Comparison of ENCODE assay signal across 14 mouse cellular contexts in the genomic region with DNA sequence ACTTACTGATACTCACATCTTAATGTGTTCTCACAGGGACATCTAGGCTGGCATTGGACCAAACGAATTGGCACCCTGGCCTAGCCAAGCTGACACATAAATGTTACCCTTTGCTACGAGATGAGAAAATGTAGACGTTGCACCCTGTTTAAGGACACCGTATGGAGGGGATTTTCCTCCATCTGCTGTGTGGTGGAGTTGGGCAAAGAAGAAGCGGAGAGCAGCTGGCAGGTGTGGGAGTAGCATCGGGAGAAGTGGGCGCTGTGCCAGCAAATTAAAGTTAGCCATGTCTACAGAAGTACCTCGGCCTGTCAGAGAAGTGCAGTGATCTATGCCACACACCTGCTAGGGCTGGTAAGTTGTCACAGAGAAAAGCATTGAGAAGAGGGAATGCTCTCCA. TPM values are rescaled to one million over a fixed set of nuclear protein-coding genes. Genes with fewer than 3 reads are reported as not detected.
A peak's percentile ranks its signal among the peaks of the same experiment; 100 is the strongest.
DNase-seq lines count a peak whose midpoint lies in the region; ATAC-seq and TF ChIP-seq lines count a peak whose summit lies in the region.
"Had no signal": no experiment of that assay in that cellular context is flagged by ENCODE, and none has a peak within 500 bp of the region (broad histone marks: within the 10 kb centered on the region; RNA-seq: fewer than 3 reads in every experiment).

No protein-coding gene starts in this region.

- no peaks in the 10 kb centered on the region for H3K27me3 ChIP-seq in forebrain, postnatal 0 days (ENCODE audit: insufficient read depth, low read length)
- H3K27me3 ChIP-seq in forebrain, embryonic 12.5 days = no peaks in the 10 kb centered on the region
- H3K27me3 ChIP-seq: heart, embryonic 13.5 days; limb, embryonic 13.5 days; lung, embryonic 15.5 days had no signal

- H3K4me1 ChIP-seq in forebrain, postnatal 0 days (ENCODE audit: insufficient read depth) = no peaks in the 10 kb centered on the region
- peaks cover 30% of the 10 kb centered on the region for H3K4me1 ChIP-seq in forebrain, embryonic 12.5 days

- ATAC-seq in forebrain, postnatal 0 days = peak; percentile 32
- ATAC-seq in forebrain, embryonic 12.5 days (ENCODE audit: low FRiP score) = no peak

- H3K27ac ChIP-seq in forebrain, postnatal 0 days (ENCODE audit: low read depth, low read length) = no peak overlapping the region
- no peak overlapping the region for H3K27ac ChIP-seq in forebrain, embryonic 12.5 days
- H3K27ac ChIP-seq: heart, embryonic 13.5 days; hindbrain, embryonic 14.5 days; limb, embryonic 13.5 days; lung, embryonic 15.5 days had no signal

- no peak for TF ChIP-seq CTCF in forebrain, postnatal 0 days (IDR thresholded peaks at IDR 0.05; ENCODE audit: low read depth)

- H3K9ac ChIP-seq in forebrain, postnatal 0 days = no peak overlapping the region
- H3K9ac ChIP-seq in forebrain, embryonic 12.5 days = no peak overlapping the region
- H3K9ac ChIP-seq: heart, embryonic 13.5 days; hindbrain, embryonic 14.5 days; limb, embryonic 13.5 days; lung, embryonic 15.5 days had no signal

- H3K4me2 ChIP-seq in forebrain, postnatal 0 days (ENCODE audit: low read depth) = no peak overlapping the region
- no peak overlapping the region for H3K4me2 ChIP-seq in forebrain, embryonic 12.5 days
- H3K4me2 ChIP-seq: heart, embryonic 13.5 days; hindbrain, embryonic 14.5 days; limb, embryonic 13.5 days; lung, embryonic 15.5 days had no signal

- intact Hi-C loops in left cerebral cortex, postnatal 36 days (cut with DNase I) = no loop called here

- no peaks in the 10 kb centered on the region for H3K36me3 ChIP-seq in forebrain, postnatal 0 days (ENCODE audit: insufficient read depth)
- H3K36me3 ChIP-seq in forebrain, embryonic 12.5 days (replicated peaks) = peaks cover 37% of the 10 kb centered on the region
- H3K36me3 ChIP-seq: heart, embryonic 13.5 days; limb, embryonic 13.5 days; lung, embryonic 15.5 days had no signal

- no peak for DNase-seq in forebrain, postnatal 0 days
- peak; percentile 62 to 89 for DNase-seq in frontal cortex, adult 2 months (ENCODE audit: extremely low spot score in 1 of 2, low spot score in 1 of 2)
- DNase-seq in layer of hippocampus, adult 9-11 months = peak; percentile 85
- DNase-seq in left cerebral cortex, postnatal 36 days (ENCODE audit: low spot score in 2 of 2) = peak; percentile 82
- DNase-seq in spleen, postnatal 36 days (ENCODE audit: low spot score in 2 of 2) = no peak
- DNase-seq in lung, postnatal 25 days (ENCODE audit: low spot score) = no peak
- DNase-seq in lung, adult 18-20 months = no peak
- DNase-seq: midbrain, embryonic 14.5 days; spleen, adult 18-20 months had no signal

- no peaks in the 10 kb centered on the region for H3K9me3 ChIP-seq in forebrain, postnatal 0 days (ENCODE audit: low read length)
- H3K9me3 ChIP-seq in forebrain, embryonic 12.5 days = no peaks in the 10 kb centered on the region
- H3K9me3 ChIP-seq: heart, embryonic 13.5 days; limb, embryonic 13.5 days; lung, embryonic 15.5 days had no signal

- WGBS in forebrain, postnatal 0 days = 53% methylated on average over 8 of the region's 8 CpGs
- WGBS in forebrain, embryonic 12.5 days = 89% methylated on average over 8 of the region's 8 CpGs

- no peak overlapping the region for H3K4me3 ChIP-seq in forebrain, postnatal 0 days (ENCODE audit: low read depth, low read length)
- no peak overlapping the region for H3K4me3 ChIP-seq in forebrain, embryonic 12.5 days (replicated peaks)
- H3K4me3 ChIP-seq: heart, embryonic 13.5 days; limb, embryonic 13.5 days; lung, embryonic 15.5 days had no signal

RNA-seq across cellular contexts. Expression of a gene that starts 25.7 kb away (rescaled TPM):
- total RNA-seq in forebrain, postnatal 0 days (2014; rRNA removed) = 28.1 and 43.6 TPM in 2 replicates
- polyA plus RNA-seq in forebrain, postnatal 0 days (2015; fragmentation: Nextera tagmentation; extraction: Ambion mirVana) = 10.7 and 17.3 TPM in 2 replicates
- 121 and 128 TPM in 2 replicates for polyA plus RNA-seq in forebrain, embryonic 12.5 days (2016; fragmentation: Nextera tagmentation; extraction: Ambion mirVana)
- 7.9 and 9.5 TPM in 2 replicates for polyA plus RNA-seq in frontal cortex, adult 2 months (2012; rRNA removed)
- total RNA-seq in left cerebral cortex, postnatal 36 days (2021) = 10 to 100 TPM; 10.4 to 20.6 TPM

Comparison
In these comparisons a context has a peak if more than half of its experiments do, and no peak if none do; other contexts are left out.
1. DNase-seq: peak in frontal cortex, adult 2 months (2 of 2), layer of hippocampus, adult 9-11 months (single experiment) and left cerebral cortex, postnatal 36 days (2 of 2); none in forebrain, postnatal 0 days (single experiment), spleen, postnatal 36 days (0 of 2), lung, postnatal 25 days (single experiment) and lung, adult 18-20 months (0 of 2).